Mouse (Mus musculus): ENCODE results near the gene Cks1b.

DNA sequence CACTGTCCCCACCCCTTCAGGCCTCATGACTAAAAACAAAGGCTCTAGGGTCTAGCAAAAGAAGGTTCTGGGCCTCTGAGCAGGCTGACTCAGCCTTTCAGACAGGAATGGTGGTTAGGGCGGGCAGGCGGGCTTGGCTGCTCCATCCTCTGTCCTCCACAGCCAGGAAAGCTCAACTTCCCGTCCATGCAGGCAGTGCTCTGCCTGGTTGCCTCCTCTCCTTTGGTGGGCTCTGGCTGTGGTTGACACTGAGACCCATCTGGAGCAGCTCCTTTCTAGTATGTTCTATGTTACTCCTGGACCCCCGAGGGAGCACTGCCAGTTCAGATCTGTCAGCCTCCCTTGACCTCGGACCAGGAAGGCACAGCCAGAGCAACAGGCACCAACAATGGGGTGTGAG is 15.5 kb downstream of the Cks1b start, which contains the start of gene Lenep:
- TF ChIP-seq CTCF (conservative IDR thresholded peaks at IDR 0.05 in 1 of 2, IDR thresholded peaks at IDR 0.05 in 1 of 2; ENCODE audit: low read depth in 2 of 2, low read length in 2 of 2) (no peak), MAFK (IDR thresholded peaks at IDR 0.05; ENCODE audit: insufficient replicate concordance, low read length) (no peak), KAT2A (IDR thresholded peaks at IDR 0.05; ENCODE audit: insufficient replicate concordance, low read length) (no peak), POLR2AphosphoS2 (IDR thresholded peaks at IDR 0.05; ENCODE audit: low read depth, low read length) (no peak), CHD2 (IDR thresholded peaks at IDR 0.05; ENCODE audit: low read length) (no peak), MAX (IDR thresholded peaks at IDR 0.05; ENCODE audit: low read length) (no peak), ZKSCAN1 (IDR thresholded peaks at IDR 0.05; ENCODE audit: borderline replicate concordance, low read depth, low read length) (no peak), JUN (IDR thresholded peaks at IDR 0.05; ENCODE audit: insufficient read depth, low read depth, low read length) (no peak), ZNF384 (IDR thresholded peaks at IDR 0.05; ENCODE audit: low read depth, low read length) (no peak), CHD1 (IDR thresholded peaks at IDR 0.05; ENCODE audit: low read depth, low read length) (no peak), POLR2A (IDR thresholded peaks at IDR 0.05; ENCODE audit: low read depth, low read length) (no peak), EP300 (IDR thresholded peaks at IDR 0.05; ENCODE audit: low read length) (no peak), BHLHE40 (IDR thresholded peaks at IDR 0.05; ENCODE audit: low read depth, low read length) (no peak)

Measured in CH12.LX (cell line).